Mouse (Mus musculus): Measurements from ENCODE around the gene Adam8. TPM values are rescaled to one million over a fixed set of nuclear protein-coding genes. Genes with fewer than 3 reads are reported as not detected.

The Adam8 gene
- polyA plus RNA-seq, 1 experiment from 2014 or later, result 2.7 TPM

DNA sequence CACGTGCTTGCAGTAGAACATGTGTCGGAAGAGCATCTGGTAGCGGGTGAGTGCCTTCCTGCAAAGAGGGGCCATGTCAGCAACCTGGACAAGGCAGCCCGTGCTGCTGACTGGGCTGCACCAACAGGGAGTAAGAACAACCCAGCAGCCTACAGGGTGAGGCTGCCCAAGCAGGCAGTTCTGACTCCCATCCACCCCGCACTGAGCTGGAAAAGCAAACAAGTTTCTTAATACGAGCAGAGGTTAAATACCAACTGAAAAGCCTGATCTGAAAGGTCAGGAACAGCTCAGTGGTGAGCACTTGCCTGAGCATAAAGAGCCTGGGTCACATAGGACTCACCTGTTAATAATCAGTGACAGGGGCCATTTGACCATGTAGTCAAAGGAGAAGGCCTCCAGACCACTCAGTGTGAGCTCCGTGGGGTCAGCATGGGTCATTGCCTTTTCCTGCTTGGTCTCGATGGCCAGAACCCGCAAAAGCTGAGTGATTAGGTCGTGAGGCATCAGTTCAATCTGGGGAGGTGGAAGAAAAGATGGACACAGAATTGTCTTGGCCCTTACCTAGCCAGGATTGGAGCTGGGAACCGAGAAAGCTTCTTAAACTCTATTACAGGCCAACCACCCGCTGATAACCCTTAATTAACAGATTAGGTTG lies 8.9 kb upstream of the Adam8 start:
- 79% methylated on average over 12 of the region's 12 CpGs for WGBS
- Histone ChIP-seq H3K27me3 (replicated peaks) (no peaks in the 10 kb centered on the region), H3K4me1 (no peaks in the 10 kb centered on the region), H3K9me3 (no peaks in the 10 kb centered on the region), H3K36me3 (peaks cover 54% of the 10 kb centered on the region), H3K4me3 (replicated peaks) (no peak overlapping the region), H3K9ac (no peak overlapping the region), H3K27ac (no peak overlapping the region), H3K4me2 (no peak overlapping the region)
- no peak for ATAC-seq (ENCODE audit: insufficient read depth, low FRiP score, low read depth)

DNA sequence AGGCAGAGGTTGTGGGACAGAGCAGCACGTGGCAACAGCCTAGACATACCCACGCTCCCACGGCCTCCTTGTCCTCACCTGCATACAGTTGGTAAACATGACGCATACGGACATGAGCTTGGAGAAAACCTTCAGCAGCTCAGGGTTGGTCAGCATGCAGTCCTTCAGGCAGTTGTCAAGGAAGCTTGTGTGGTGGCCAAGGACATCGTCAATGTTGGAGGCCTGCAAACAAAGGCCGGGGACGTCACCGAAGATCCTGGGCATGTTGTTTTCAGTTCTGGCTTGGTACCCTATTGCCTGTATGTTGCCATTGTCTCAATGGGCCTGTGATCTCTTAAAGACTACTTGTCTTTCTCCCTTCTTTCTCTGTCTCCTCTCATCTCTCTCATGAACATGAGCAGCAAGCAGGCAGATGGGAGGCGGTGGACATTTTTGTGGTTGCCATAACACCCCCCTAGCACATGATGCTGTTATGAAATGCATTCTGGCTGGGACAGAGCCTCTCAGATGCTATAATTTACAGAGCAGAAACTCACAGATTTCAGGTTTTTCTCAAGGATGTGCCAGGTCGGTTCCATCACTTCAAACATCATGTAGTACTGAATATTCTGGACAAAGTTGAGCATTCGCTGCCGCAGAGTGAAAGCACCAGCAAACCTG lies 6.5 kb upstream of the Adam8 start:
- no peak for ATAC-seq (ENCODE audit: insufficient read depth, low FRiP score, low read depth)
- Histone ChIP-seq H3K9ac (no peak overlapping the region), H3K27me3 (replicated peaks) (no peaks in the 10 kb centered on the region), H3K4me3 (replicated peaks) (no peak overlapping the region), H3K4me2 (no peak overlapping the region), H3K4me1 (no peaks in the 10 kb centered on the region), H3K9me3 (no peaks in the 10 kb centered on the region), H3K36me3 (peaks cover 36% of the 10 kb centered on the region), H3K27ac (no peak overlapping the region)
- 90% methylated on average over 13 of the region's 13 CpGs for WGBS

GRCm38 (mm10) chr7:139994676-139995075 lies 2.3 kb upstream of the Adam8 start:
- Histone ChIP-seq H3K36me3 (peaks cover 22% of the 10 kb centered on the region), H3K27ac (no peak overlapping the region), H3K4me2 (no peak overlapping the region), H3K9ac (no peak overlapping the region), H3K9me3 (no peaks in the 10 kb centered on the region), H3K4me3 (replicated peaks) (no peak overlapping the region), H3K27me3 (replicated peaks) (no peaks in the 10 kb centered on the region), H3K4me1 (no peaks in the 10 kb centered on the region)
- WGBS, result 40% methylated on average over 3 of the region's 3 CpGs
- no peak for ATAC-seq (ENCODE audit: insufficient read depth, low FRiP score, low read depth)

GRCm38 (mm10) chr7:139994202-139994601 lies 1.8 kb upstream of the Adam8 start:
- Histone ChIP-seq H3K4me3 (replicated peaks) (no peak overlapping the region), H3K9ac (no peak overlapping the region), H3K9me3 (no peaks in the 10 kb centered on the region), H3K27me3 (replicated peaks) (no peaks in the 10 kb centered on the region), H3K27ac (no peak overlapping the region), H3K36me3 (peaks cover 21% of the 10 kb centered on the region), H3K4me2 (no peak overlapping the region), H3K4me1 (no peaks in the 10 kb centered on the region)
- ATAC-seq (ENCODE audit: insufficient read depth, low FRiP score, low read depth), result no peak
- 70% methylated on average over 4 of the region's 4 CpGs for WGBS

DNA sequence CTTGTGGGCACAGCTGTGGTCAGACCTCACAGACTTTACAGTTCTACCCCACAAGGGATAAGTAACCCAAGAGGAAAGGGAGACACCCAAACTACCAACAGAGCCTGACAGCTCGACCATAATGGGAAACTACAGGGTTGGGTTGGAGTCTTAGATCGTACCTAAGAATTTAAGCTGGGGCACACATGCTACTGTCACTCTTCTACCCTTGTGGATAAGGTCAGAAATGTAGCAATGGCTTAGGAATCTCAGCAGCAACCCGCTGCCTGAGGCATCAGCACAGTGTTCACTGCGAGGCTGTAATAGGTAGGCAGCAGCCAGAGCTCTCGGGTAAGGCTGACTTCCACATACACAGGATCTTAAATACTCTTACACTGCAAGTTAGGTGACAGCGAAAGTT lies 1.2 kb upstream of the Adam8 start:
- Histone ChIP-seq H3K4me3 (replicated peaks) (no peak overlapping the region), H3K4me1 (no peaks in the 10 kb centered on the region), H3K27me3 (replicated peaks) (no peaks in the 10 kb centered on the region), H3K9ac (no peak overlapping the region), H3K4me2 (no peak overlapping the region), H3K27ac (no peak overlapping the region), H3K36me3 (peaks cover 17% of the 10 kb centered on the region), H3K9me3 (no peaks in the 10 kb centered on the region)
- WGBS, result 90% methylated on average over 6 of the region's 6 CpGs
- ATAC-seq (ENCODE audit: insufficient read depth, low FRiP score, low read depth), result no peak

DNA sequence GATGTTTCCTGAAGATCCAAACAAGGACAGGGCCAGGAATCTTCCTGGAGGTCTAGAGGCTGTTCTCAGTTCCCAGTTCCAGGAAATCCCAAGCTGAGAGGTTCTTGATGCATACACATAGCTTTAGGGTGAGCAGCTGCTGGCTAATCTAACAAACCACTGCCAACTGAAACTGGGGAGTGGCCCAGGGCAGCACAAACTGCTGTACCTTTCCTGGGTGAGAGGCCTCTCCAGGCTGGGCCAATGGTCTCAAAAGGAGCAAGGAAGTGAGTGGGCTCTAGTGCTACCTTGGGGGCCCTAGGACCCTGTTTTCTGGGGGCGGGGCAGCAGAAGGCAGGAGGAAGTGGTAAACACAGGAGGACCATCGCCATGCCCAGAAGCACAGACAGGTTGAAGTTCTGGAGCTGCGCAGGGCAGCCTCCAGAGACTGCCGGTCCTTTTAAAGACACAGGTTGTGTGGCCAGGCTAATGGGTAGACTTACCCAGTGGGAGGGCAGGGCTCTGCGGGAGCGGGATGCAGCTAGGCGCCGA lies 1.4 kb downstream of the Adam8 start:
- no peak for ATAC-seq (ENCODE audit: insufficient read depth, low FRiP score, low read depth)
- Histone ChIP-seq H3K27ac (no peak overlapping the region), H3K4me2 (no peak overlapping the region), H3K4me3 (replicated peaks) (no peak overlapping the region), H3K36me3 (no peaks in the 10 kb centered on the region), H3K9ac (no peak overlapping the region), H3K4me1 (no peaks in the 10 kb centered on the region), H3K27me3 (replicated peaks) (no peaks in the 10 kb centered on the region), H3K9me3 (no peaks in the 10 kb centered on the region)
- 69% methylated on average over 8 of the region's 8 CpGs for WGBS

DNA sequence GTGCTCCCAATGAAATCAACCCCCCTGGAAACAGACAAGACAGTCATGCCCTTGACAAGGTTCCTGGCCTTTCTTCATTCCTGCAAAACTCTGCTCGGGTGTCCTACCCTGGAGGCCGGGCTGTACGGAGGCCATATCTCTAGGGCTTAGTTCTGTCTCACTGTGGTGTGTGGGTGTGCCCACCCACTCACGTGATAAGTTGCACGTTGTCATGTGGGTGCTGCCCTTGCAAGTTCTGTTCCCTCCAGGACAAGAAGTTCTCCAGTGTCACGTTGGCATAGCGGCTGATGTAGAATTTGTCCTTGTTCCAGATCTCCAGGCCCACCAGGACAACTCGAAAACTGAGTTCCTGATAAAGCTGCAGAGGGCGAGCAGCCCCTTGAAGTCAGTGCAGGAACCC lies 4.1 kb downstream of the Adam8 start:
- Histone ChIP-seq H3K36me3 (no peaks in the 10 kb centered on the region), H3K9me3 (no peaks in the 10 kb centered on the region), H3K4me1 (no peaks in the 10 kb centered on the region), H3K27me3 (replicated peaks) (no peaks in the 10 kb centered on the region), H3K9ac (no peak overlapping the region), H3K4me2 (no peak overlapping the region), H3K27ac (no peak overlapping the region), H3K4me3 (replicated peaks) (no peak overlapping the region)
- no peak for ATAC-seq (ENCODE audit: insufficient read depth, low FRiP score, low read depth)
- 80% methylated on average over 9 of the region's 9 CpGs for WGBS

GRCm38 (mm10) chr7:139984505-139984904 lies 7.9 kb downstream of the Adam8 start:
- 85% methylated on average over 11 of the region's 11 CpGs for WGBS
- no peaks in the 10 kb centered on the region for H3K27me3 ChIP-seq (replicated peaks)

GRCm38 (mm10) chr7:139982058-139982457 lies 10.3 kb downstream of the Adam8 start:
- Histone ChIP-seq H3K9ac (no peak overlapping the region), H3K27me3 (replicated peaks) (no peaks in the 10 kb centered on the region), H3K4me2 (no peak overlapping the region), H3K9me3 (no peaks in the 10 kb centered on the region), H3K4me1 (peaks cover 12% of the 10 kb centered on the region), H3K4me3 (replicated peaks) (no peak overlapping the region), H3K27ac (no peak overlapping the region), H3K36me3 (no peaks in the 10 kb centered on the region)
- no peak for ATAC-seq (ENCODE audit: insufficient read depth, low FRiP score, low read depth)
- 84% methylated on average over 11 of the region's 11 CpGs for WGBS

More at GRCm38 (mm10) chr7:139984505-139984904, 7.9 kb downstream of the Adam8 start:
- Histone ChIP-seq H3K4me3 (replicated peaks) (no peak overlapping the region), H3K4me1 (no peaks in the 10 kb centered on the region), H3K36me3 (no peaks in the 10 kb centered on the region), H3K9ac (no peak overlapping the region), H3K9me3 (no peaks in the 10 kb centered on the region), H3K27ac (no peak overlapping the region), H3K4me2 (no peak overlapping the region)
- no peak for ATAC-seq (ENCODE audit: insufficient read depth, low FRiP score, low read depth)

DNA sequence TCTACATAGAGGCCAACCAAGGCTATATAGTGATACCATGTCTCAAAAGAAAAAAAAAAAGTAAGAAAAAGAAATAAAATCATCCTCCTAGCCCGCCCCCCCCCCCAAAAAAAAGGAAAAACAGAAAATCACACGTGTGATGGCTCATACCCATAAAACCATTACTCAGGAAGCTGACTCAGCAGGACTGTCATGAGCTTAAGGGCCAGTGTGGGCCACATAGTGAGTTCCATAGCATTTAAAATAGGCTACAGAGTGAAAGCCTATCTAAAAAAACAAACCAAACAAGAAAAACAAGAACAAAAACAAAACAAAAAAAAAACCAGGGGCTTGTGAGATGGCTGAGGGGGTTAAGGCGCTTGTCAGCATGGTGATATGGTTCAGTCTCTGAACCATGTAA lies 11.6 kb downstream of the Adam8 start:
- Histone ChIP-seq H3K27ac (no peak overlapping the region), H3K36me3 (no peaks in the 10 kb centered on the region), H3K4me2 (no peak overlapping the region), H3K9ac (no peak overlapping the region), H3K9me3 (no peaks in the 10 kb centered on the region), H3K4me3 (replicated peaks) (no peak overlapping the region), H3K27me3 (replicated peaks) (no peaks in the 10 kb centered on the region), H3K4me1 (peaks cover 12% of the 10 kb centered on the region)
- ATAC-seq (ENCODE audit: insufficient read depth, low FRiP score, low read depth), result no peak
- 61% methylated on average over 3 of the region's 3 CpGs for WGBS

- WGBS, result 40% methylated on average over 13 of the region's 13 CpGs
Observed at GRCm38 (mm10) chr7:139979011-139979719, 13.2 kb downstream of the Adam8 start.

More at GRCm38 (mm10) chr7:139979011-139979719, 13.2 kb downstream of the Adam8 start:
- no peak overlapping the region for H3K27ac ChIP-seq
- no peak overlapping the region; the same call in 1 of the 2 replicates for H3K9ac ChIP-seq
- peak; percentile 63; the same call in 1 of the 2 replicates for ATAC-seq (ENCODE audit: insufficient read depth, low FRiP score, low read depth)
- H3K27me3 ChIP-seq (replicated peaks), result no peaks in the 10 kb centered on the region
- no peaks in the 10 kb centered on the region for H3K36me3 ChIP-seq
- peaks cover 12% of the 10 kb centered on the region for H3K4me1 ChIP-seq
- peak overlapping the region; percentile 92 for H3K4me2 ChIP-seq
- H3K9me3 ChIP-seq, result no peaks in the 10 kb centered on the region
- H3K4me3 ChIP-seq (replicated peaks), result peak overlapping the region; percentile 59
